In the genomic region with DNA sequence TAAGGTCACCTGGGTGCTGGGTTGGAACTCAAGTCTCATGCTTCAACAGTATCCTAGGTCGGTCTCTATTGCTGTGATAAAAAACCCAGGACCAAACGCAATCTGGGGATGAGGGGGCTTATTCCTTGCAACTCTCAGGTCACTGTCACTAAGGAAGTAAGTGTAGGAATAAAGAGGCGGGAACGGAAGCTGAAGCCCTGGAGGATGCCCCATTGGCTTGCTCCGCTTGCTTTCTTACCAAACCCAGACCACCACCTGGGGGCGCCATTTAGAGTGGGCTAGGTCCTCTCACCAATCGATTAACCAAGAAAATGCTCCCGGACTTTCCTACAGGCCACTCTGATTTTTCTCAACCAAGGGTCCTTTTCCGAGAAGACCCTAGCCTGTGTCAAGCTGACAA, we compare ENCODE assay signal across 16 mouse cellular contexts. TPM values are rescaled to one million over a fixed set of nuclear protein-coding genes. Genes with fewer than 3 reads are reported as not detected.
DNase-seq lines count a peak whose midpoint lies in the region; ATAC-seq and TF ChIP-seq lines count a peak whose summit lies in the region.
"Had no signal": no experiment of that assay in that cellular context is flagged by ENCODE, and none has a peak within 500 bp of the region (broad histone marks: within the 10 kb centered on the region; RNA-seq: fewer than 3 reads in every experiment).

No protein-coding gene starts in this region.

- TF ChIP-seq POLR2A in small intestine, adult 2 months (IDR thresholded peaks at IDR 0.05; ENCODE audit: low read depth, low read length): no peak

- DNase-seq in hindbrain, embryonic 11.5 days (ENCODE audit: low spot score): peak; percentile 20
- no peak for DNase-seq in hindbrain, embryonic 10.5 days (ENCODE audit: low spot score)
- no peak for DNase-seq in midbrain, postnatal 0 days (ENCODE audit: low spot score)
- no peak for DNase-seq in midbrain, embryonic 10.5 days (ENCODE audit: low spot score)
- peak; percentile 70 for DNase-seq in R1 (ENCODE audit: low read depth, low spot score)
- DNase-seq in urinary bladder, postnatal 25 days (ENCODE audit: low spot score): no peak
- no peak for DNase-seq in natural killer cell, adult 2 months (ENCODE audit: low spot score in 2 of 2)
- DNase-seq: cerebellum, postnatal 36 days; spleen, adult 18-20 months had no signal

- no peak overlapping the region for H3K4me3 ChIP-seq in hindbrain, embryonic 11.5 days (ENCODE audit: low read depth, low read length)
- H3K4me3 ChIP-seq in hindbrain, embryonic 10.5 days: no peak overlapping the region
- H3K4me3 ChIP-seq in midbrain, postnatal 0 days (ENCODE audit: low read depth, low read length): no peak overlapping the region
- no peak overlapping the region for H3K4me3 ChIP-seq in midbrain, embryonic 10.5 days
- no peak overlapping the region for H3K4me3 ChIP-seq in small intestine, adult 2 months (ENCODE audit: low read depth, low read length)
- H3K4me3 ChIP-seq: heart, embryonic 10.5 days; hindbrain, embryonic 12.5 days; limb, embryonic 12.5 days had no signal

- no peak for ATAC-seq in hindbrain, embryonic 11.5 days (ENCODE audit: low FRiP score)
- ATAC-seq in midbrain, postnatal 0 days (ENCODE audit: low FRiP score): no peak
- ATAC-seq: forebrain, embryonic 16.5 days had no signal

- no peak overlapping the region for H3K9ac ChIP-seq in hindbrain, embryonic 11.5 days (ENCODE audit: low read depth, low read length)
- no peak overlapping the region for H3K9ac ChIP-seq in midbrain, postnatal 0 days (replicated peaks; ENCODE audit: low read length, poor library complexity, severe bottlenecking)
- H3K9ac ChIP-seq: hindbrain, embryonic 12.5 days; limb, embryonic 12.5 days had no signal

- H3K4me1 ChIP-seq in hindbrain, embryonic 11.5 days (replicated peaks; ENCODE audit: control insufficient read depth, insufficient read depth, low read length): peaks cover 12% of the 10 kb centered on the region
- H3K4me1 ChIP-seq in hindbrain, embryonic 10.5 days (replicated peaks): peaks cover 25% of the 10 kb centered on the region
- H3K4me1 ChIP-seq in midbrain, postnatal 0 days (ENCODE audit: insufficient read depth, low read length): peaks cover 9% of the 10 kb centered on the region; the same call in 1 of the 2 replicates
- peaks cover 20% of the 10 kb centered on the region for H3K4me1 ChIP-seq in midbrain, embryonic 10.5 days
- H3K4me1 ChIP-seq in small intestine, adult 2 months (ENCODE audit: control insufficient read depth, insufficient read depth, insufficient read length, low read length): peaks cover 2% of the 10 kb centered on the region; the same call in 1 of the 2 replicates

- WGBS in hindbrain, embryonic 11.5 days: 92% methylated on average over 9 of the region's 9 CpGs
- WGBS in hindbrain, embryonic 10.5 days: 91% methylated on average over 9 of the region's 9 CpGs
- WGBS in midbrain, postnatal 0 days: 92% methylated on average over 9 of the region's 9 CpGs
- 91% methylated on average over 9 of the region's 9 CpGs for WGBS in midbrain, embryonic 10.5 days
- WGBS in small intestine, adult 2 months: 87% methylated on average over 9 of the region's 9 CpGs

- H3K27me3 ChIP-seq in hindbrain, embryonic 11.5 days (ENCODE audit: control insufficient read depth, insufficient read depth, low read length): peaks cover 25% of the 10 kb centered on the region
- peaks cover 31% of the 10 kb centered on the region for H3K27me3 ChIP-seq in hindbrain, embryonic 10.5 days (ENCODE audit: insufficient read depth, poor library complexity, severe bottlenecking)
- H3K27me3 ChIP-seq in midbrain, postnatal 0 days (ENCODE audit: insufficient read depth, low read length): no peaks in the 10 kb centered on the region
- H3K27me3 ChIP-seq in midbrain, embryonic 10.5 days (ENCODE audit: low read depth, poor library complexity, severe bottlenecking): peaks cover 35% of the 10 kb centered on the region
- no peaks in the 10 kb centered on the region for H3K27me3 ChIP-seq in small intestine, adult 2 months (ENCODE audit: control insufficient read depth, insufficient read depth, low read length)

- TF ChIP-seq CTCF in midbrain, postnatal 0 days (IDR thresholded peaks at IDR 0.05): peak; percentile 32
- TF ChIP-seq CTCF in small intestine, adult 2 months (IDR thresholded peaks at IDR 0.05; ENCODE audit: extremely low read depth, insufficient read length, insufficient replicate concordance, low read depth, low read length): peak; percentile 46; the same call in 1 of the 2 replicates

- no peak overlapping the region for H3K27ac ChIP-seq in hindbrain, embryonic 11.5 days (ENCODE audit: low read depth, low read length)
- H3K27ac ChIP-seq in hindbrain, embryonic 10.5 days: no peak overlapping the region
- no peak overlapping the region for H3K27ac ChIP-seq in midbrain, postnatal 0 days (ENCODE audit: low read depth, low read length)
- no peak overlapping the region for H3K27ac ChIP-seq in midbrain, embryonic 10.5 days (replicated peaks)
- H3K27ac ChIP-seq in small intestine, adult 2 months (ENCODE audit: insufficient read depth, low read depth, low read length): no peak overlapping the region
- H3K27ac ChIP-seq: heart, embryonic 10.5 days; hindbrain, embryonic 12.5 days; kidney, postnatal 0 days; limb, embryonic 12.5 days; macrophage had no signal

- no peak overlapping the region for H3K4me2 ChIP-seq in hindbrain, embryonic 11.5 days (replicated peaks; ENCODE audit: low read depth, low read length)
- H3K4me2 ChIP-seq in midbrain, postnatal 0 days (ENCODE audit: low read depth, low read length, poor library complexity, severe bottlenecking): no peak overlapping the region
- H3K4me2 ChIP-seq: hindbrain, embryonic 12.5 days; limb, embryonic 12.5 days had no signal

- H3K36me3 ChIP-seq in hindbrain, embryonic 11.5 days (ENCODE audit: control insufficient read depth, insufficient read depth, low read length): 0 out of 2 replicates have a peak, but pooled peaks cover 4% of the 10 kb centered on the region
- H3K36me3 ChIP-seq in hindbrain, embryonic 10.5 days: peaks cover 50% of the 10 kb centered on the region
- H3K36me3 ChIP-seq in midbrain, postnatal 0 days (ENCODE audit: insufficient read depth, low read length): peaks cover 4% of the 10 kb centered on the region; the same call in 1 of the 2 replicates
- H3K36me3 ChIP-seq in midbrain, embryonic 10.5 days: peaks cover 51% of the 10 kb centered on the region
- H3K36me3 ChIP-seq in small intestine, adult 2 months (ENCODE audit: control insufficient read depth, insufficient read depth, low read length): peaks cover 5% of the 10 kb centered on the region; the same call in 1 of the 2 replicates

- H3K9me3 ChIP-seq in hindbrain, embryonic 11.5 days (ENCODE audit: control insufficient read depth, low read length): no peaks in the 10 kb centered on the region
- H3K9me3 ChIP-seq in hindbrain, embryonic 10.5 days: no peaks in the 10 kb centered on the region
- no peaks in the 10 kb centered on the region for H3K9me3 ChIP-seq in midbrain, postnatal 0 days (ENCODE audit: low read length)
- no peaks in the 10 kb centered on the region; the same call in 1 of the 2 replicates for H3K9me3 ChIP-seq in midbrain, embryonic 10.5 days (replicated peaks)
- H3K9me3 ChIP-seq: heart, embryonic 10.5 days; hindbrain, embryonic 12.5 days; limb, embryonic 12.5 days had no signal

RNA-seq across cellular contexts. Expression of gene Strn4, which starts 7.8 kb away (rescaled TPM):
- 112 and 130 TPM in 2 replicates for polyA plus RNA-seq in hindbrain, embryonic 11.5 days (2014; fragmentation: Nextera tagmentation; extraction: Ambion mirVana)
- polyA plus RNA-seq in hindbrain, embryonic 10.5 days (2016; fragmentation: Nextera tagmentation; extraction: Ambion mirVana): 120 and 153 TPM in 2 replicates
- 252 and 291 TPM in 2 replicates for total RNA-seq in midbrain, postnatal 0 days (2014; rRNA removed)
- polyA plus RNA-seq in midbrain, postnatal 0 days (2015; fragmentation: Nextera tagmentation; extraction: Ambion mirVana): 156 and 165 TPM in 2 replicates
- polyA plus RNA-seq in midbrain, embryonic 10.5 days (2016; fragmentation: Nextera tagmentation; extraction: Ambion mirVana): 108 and 137 TPM in 2 replicates
- polyA plus RNA-seq in small intestine, adult 2 months (2012; rRNA removed): 58.9 and 119 TPM in 2 replicates

RNA-seq across cellular contexts. Expression of gene Fkrp, which starts 8.6 kb away (rescaled TPM):
- polyA plus RNA-seq in hindbrain, embryonic 11.5 days (2014; fragmentation: Nextera tagmentation; extraction: Ambion mirVana): 21.9 and 22.7 TPM in 2 replicates
- 29.3 TPM in 2 replicates for polyA plus RNA-seq in hindbrain, embryonic 10.5 days (2016; fragmentation: Nextera tagmentation; extraction: Ambion mirVana)
- total RNA-seq in midbrain, postnatal 0 days (2014; rRNA removed): 81.4 and 85.9 TPM in 2 replicates
- 50.0 and 53.5 TPM in 2 replicates for polyA plus RNA-seq in midbrain, postnatal 0 days (2015; fragmentation: Nextera tagmentation; extraction: Ambion mirVana)
- 28.3 and 32.9 TPM in 2 replicates for polyA plus RNA-seq in midbrain, embryonic 10.5 days (2016; fragmentation: Nextera tagmentation; extraction: Ambion mirVana)
- polyA plus RNA-seq in small intestine, adult 2 months (2012; rRNA removed): 14.6 and 24.5 TPM in 2 replicates

RNA-seq across cellular contexts. Expression of gene Slc1a5, which starts 26.8 kb away (rescaled TPM):
- 15.0 and 15.1 TPM in 2 replicates for polyA plus RNA-seq in hindbrain, embryonic 11.5 days (2014; fragmentation: Nextera tagmentation; extraction: Ambion mirVana)
- 28.8 and 31.6 TPM in 2 replicates for polyA plus RNA-seq in hindbrain, embryonic 10.5 days (2016; fragmentation: Nextera tagmentation; extraction: Ambion mirVana)
- 15.2 and 20.1 TPM in 2 replicates for total RNA-seq in midbrain, postnatal 0 days (2014; rRNA removed)
- 8.9 and 9.2 TPM in 2 replicates for polyA plus RNA-seq in midbrain, postnatal 0 days (2015; fragmentation: Nextera tagmentation; extraction: Ambion mirVana)
- polyA plus RNA-seq in midbrain, embryonic 10.5 days (2016; fragmentation: Nextera tagmentation; extraction: Ambion mirVana): 40.1 and 40.4 TPM in 2 replicates
- polyA plus RNA-seq in small intestine, adult 2 months (2012; rRNA removed): 37.8 and 43.5 TPM in 2 replicates

RNA-seq across cellular contexts. Expression of gene Prkd2, which starts 34.8 kb away (rescaled TPM):
- polyA plus RNA-seq in hindbrain, embryonic 11.5 days (2014; fragmentation: Nextera tagmentation; extraction: Ambion mirVana): 8.8 and 9.4 TPM in 2 replicates
- polyA plus RNA-seq in hindbrain, embryonic 10.5 days (2016; fragmentation: Nextera tagmentation; extraction: Ambion mirVana): 11.2 and 12.6 TPM in 2 replicates
- total RNA-seq in midbrain, postnatal 0 days (2014; rRNA removed): 3.2 and 4.9 TPM in 2 replicates
- 3.9 TPM in 2 replicates for polyA plus RNA-seq in midbrain, postnatal 0 days (2015; fragmentation: Nextera tagmentation; extraction: Ambion mirVana)
- polyA plus RNA-seq in midbrain, embryonic 10.5 days (2016; fragmentation: Nextera tagmentation; extraction: Ambion mirVana): 11.1 and 11.8 TPM in 2 replicates
- polyA plus RNA-seq in small intestine, adult 2 months (2012; rRNA removed): 22.9 and 44.0 TPM in 2 replicates

Comparison
In these comparisons a context has a peak if more than half of its experiments do, and no peak if none do; other contexts are left out.
1. DNase-seq: peak in hindbrain, embryonic 11.5 days (single experiment) and R1 (single experiment); none in hindbrain, embryonic 10.5 days (single experiment), midbrain, postnatal 0 days (single experiment), midbrain, embryonic 10.5 days (single experiment), urinary bladder, postnatal 25 days (single experiment) and natural killer cell, adult 2 months (0 of 2).